Mouse (Mus musculus): ENCODE results near the gene Rpe. TPM values are rescaled to one million over a fixed set of nuclear protein-coding genes. Genes with fewer than 3 reads are reported as not detected.

Gene Rpe
- polyA plus RNA-seq, 1 experiment, result 17.0 TPM

GRCm38 (mm10) chr1:66768764-66769163 lies 68.1 kb downstream of the Rpe start:
- 93% methylated on average over 1 of the region's 1 CpGs for WGBS
- no peak overlapping the region for H3K4me3 ChIP-seq (replicated peaks; ENCODE audit: extremely low read depth, low read depth, low read length)
- TF ChIP-seq POLR2A (IDR thresholded peaks at IDR 0.05; ENCODE audit: borderline replicate concordance, extremely low read depth, low read depth, low read length), result no peak
- TF ChIP-seq CTCF (IDR thresholded peaks at IDR 0.05; ENCODE audit: insufficient read depth, low read length), result no peak
- no peak for DNase-seq
- no peaks in the 10 kb centered on the region for H3K4me1 ChIP-seq (ENCODE audit: control insufficient read depth, insufficient read depth, low read length)

Other genes with a start within 250 kb of the Rpe start
- gene Unc80, start 232.5 kb upstream of the Rpe start, polyA plus RNA-seq (2012; rRNA removed), result 0.16 and 0.20 TPM in 2 replicates
- 2.8 and 3.6 TPM in 2 replicates for gene Kansl1l, start 116.7 kb downstream of the Rpe start, polyA plus RNA-seq (2012; rRNA removed)
- 18.8 and 34.1 TPM in 2 replicates for gene Acadl, start 162.4 kb downstream of the Rpe start, polyA plus RNA-seq (2012; rRNA removed)
- 4.3 and 86.4 TPM in 2 replicates for gene Myl1, start 244.6 kb downstream of the Rpe start, polyA plus RNA-seq (2012; rRNA removed)